Mouse (Mus musculus) lung, postnatal 36 days (tissue): ENCODE measurements around the gene Akap6.

Experiments used
- DNase-seq: peaks from one replicate; pipeline ENCODE4 v3.0.0; 2022; ENCODE audit warnings: mixed read lengths

The Akap6 gene

GRCm38 (mm10) chr12:53168189-53169003 is 469.2 kb downstream of the Akap6 start:
- DNase-seq: no peak

GRCm38 (mm10) chr12:53191435-53191834 is 492.3 kb downstream of the Akap6 start:
- DNase-seq: no peak

- no peak for DNase-seq
Observed at GRCm38 (mm10) chr12:53193664-53194063, 494.5 kb downstream of the Akap6 start.
